Mouse (Mus musculus) embryonic fibroblast, embryonic 13.5 days (primary cell): ENCODE measurements at regions not wholly inside any gene's neighbourhood (a gene's known extent, or its start where the extent isn't known, plus 50 kb on each side); places are given as distances from the start of the nearest gene placed in this dataset.

ENCODE experiments used
- CTCF ChIP-seq: IDR thresholded peaks from 2 replicates; pipeline ENCODE4 v1.5.1; 2011; ENCODE audit warnings: mild to moderate bottlenecking, control low read depth, low read length, moderate library complexity, borderline replicate concordance; ENCODE audit not compliant: insufficient read depth
- POLR2A ChIP-seq: IDR thresholded peaks from 2 replicates; pipeline ENCODE4 v1.6.1; 2011; ENCODE audit warnings: low read depth, mild to moderate bottlenecking, control low read depth, low read length, moderate library complexity

DNA sequence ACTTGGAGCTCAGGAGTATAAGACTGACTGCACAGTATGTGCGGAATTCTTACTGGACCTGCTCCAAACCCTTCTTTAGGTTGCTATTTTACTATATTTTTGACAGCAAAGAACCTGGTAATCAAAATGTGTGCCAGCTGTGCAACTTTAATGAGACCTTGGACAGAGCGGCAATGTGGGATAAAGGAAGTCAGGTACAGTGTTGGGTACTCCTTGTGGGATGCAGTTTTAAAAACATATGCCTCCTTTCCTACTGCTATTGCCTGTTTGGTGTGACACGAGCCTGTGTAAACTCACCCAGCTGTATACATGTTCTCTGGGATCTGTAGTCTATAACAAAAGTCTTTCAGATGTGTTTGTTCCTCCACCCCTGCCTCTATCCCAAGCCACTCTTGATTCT is 85.4 kb upstream of the Itprid2 start:
- TF ChIP-seq CTCF (no peak), POLR2A (no peak)
